Mouse (Mus musculus) midbrain, embryonic 11.5 days (tissue): Measurements from ENCODE around the gene Trim7. TPM values are rescaled to one million over a fixed set of nuclear protein-coding genes. Genes with fewer than 3 reads are reported as not detected.

Source experiments
- ATAC-seq: fragments of 200-750 bp; cut with Nextera tagmentation; 2 replicates; pipeline ENCODE4 v1.8.0; 2017; ENCODE audit warnings: moderate TSS enrichment, moderate library complexity; ENCODE audit not compliant: low FRiP score
- DNase-seq: peaks from one replicate; pipeline ENCODE4 v3.0.0; 2015; ENCODE audit warnings: low spot score; ENCODE audit errors: missing footprints
- H3K27ac ChIP-seq: fragments of 300-500 bp; sonication (generic); 2 replicates; pipeline ENCODE4 v1.5.1; 2014; ENCODE audit warnings: low read depth, low read length
- H3K27me3 ChIP-seq: fragments of 300-500 bp; sonication (generic); 2 replicates; pipeline ENCODE4 v1.6.1; 2014; ENCODE audit warnings: mild to moderate bottlenecking, low read length, moderate library complexity, mixed read lengths; ENCODE audit not compliant: control insufficient read depth, insufficient read depth
- H3K36me3 ChIP-seq: fragments of 300-500 bp; sonication (generic); 2 replicates; pipeline ENCODE4 v1.6.1; 2014; ENCODE audit warnings: mild to moderate bottlenecking, low read length, moderate library complexity, mixed read lengths; ENCODE audit not compliant: control insufficient read depth, insufficient read depth
- H3K4me1 ChIP-seq: fragments of 300-500 bp; sonication (generic); 2 replicates; pipeline ENCODE4 v1.6.1; 2014; ENCODE audit warnings: low read length; ENCODE audit not compliant: control insufficient read depth, insufficient read depth
- H3K4me2 ChIP-seq: fragments of 300-500 bp; sonication (generic); 2 replicates; pipeline ENCODE4 v1.6.1; 2014; ENCODE audit warnings: mild to moderate bottlenecking, moderate library complexity
- H3K4me3 ChIP-seq: fragments of 300-500 bp; sonication (generic); 2 replicates; pipeline ENCODE4 v1.5.1; 2014; ENCODE audit warnings: low read depth, low read length
- H3K9ac ChIP-seq: fragments of 300-500 bp; sonication (generic); 2 replicates; pipeline ENCODE4 v1.6.1; 2014; ENCODE audit warnings: low read length
- H3K9me3 ChIP-seq: fragments of 300-500 bp; sonication (generic); 2 replicates; pipeline ENCODE4 v1.6.1; 2016; ENCODE audit warnings: low read length; ENCODE audit not compliant: control insufficient read depth
- WGBS: fragments of 180-500 bp; shearing (Covaris S2); extraction: QIAGEN DNeasy Blood & Tissue Kit; methylation state at CpG from one replicate; pipeline ENCODE4 v1.1.7; 2014; 5-methylcytosine and 5-hydroxymethylcytosine counted together
- polyA plus RNA-seq: library from polyadenylated mRNA; unstranded; fragments of >200 nt; fragmentation: Nextera tagmentation; extraction: Ambion mirVana; gene quantifications from 2 replicates; pipeline ENCODE4 v1.2.1, GENCODE M21; 2014

Gene Trim7
- polyA plus RNA-seq, 1 experiment from 2014 or later, result 0.40 TPM

DNA sequence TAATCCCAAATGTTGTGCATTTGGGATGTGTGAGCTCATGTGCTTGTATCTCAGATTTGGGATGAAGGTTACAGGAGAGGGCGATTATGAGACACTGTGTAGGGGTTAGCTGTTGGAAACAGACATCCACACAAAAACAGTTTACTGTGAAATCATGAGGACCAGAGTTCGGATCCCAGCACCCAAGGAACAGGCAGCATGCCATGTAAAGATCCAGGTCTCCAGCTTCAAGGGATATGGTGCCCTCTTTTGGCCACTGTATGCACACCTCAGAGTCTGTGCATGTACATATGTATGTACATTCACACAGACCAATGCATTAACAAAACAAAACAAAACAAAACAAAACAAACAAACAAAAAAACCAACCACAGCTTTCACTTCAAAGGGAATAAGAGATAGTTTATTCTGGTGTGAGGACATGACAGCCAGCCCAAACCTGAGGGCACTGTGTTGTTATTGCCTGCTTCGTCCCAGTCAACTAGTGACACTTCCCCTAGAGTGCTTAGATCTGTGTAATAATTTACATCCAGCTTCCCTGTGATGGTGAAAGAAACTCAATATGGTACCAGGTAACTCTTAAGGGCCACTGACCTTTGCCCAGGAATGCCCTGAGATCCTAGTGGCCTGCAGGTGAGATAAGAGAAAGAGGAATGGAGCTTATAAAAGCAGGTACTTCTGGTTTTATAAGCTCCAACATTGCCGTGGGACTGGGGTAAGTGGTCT, 25.5 kb downstream of the Trim7 start:
- no peak overlapping the region for H3K9ac ChIP-seq
- H3K27ac ChIP-seq, result no peak overlapping the region
- peaks cover 3% of the 10 kb centered on the region; the same call in 1 of the 2 replicates for H3K4me1 ChIP-seq
- H3K27me3 ChIP-seq, result no peaks in the 10 kb centered on the region
- H3K4me2 ChIP-seq, result no peak overlapping the region
- no peak overlapping the region for H3K4me3 ChIP-seq
- WGBS, result 87% methylated on average over 4 of the region's 4 CpGs
- no peaks in the 10 kb centered on the region for H3K36me3 ChIP-seq
- H3K9me3 ChIP-seq, result no peaks in the 10 kb centered on the region
- DNase-seq (peak; percentile 62), ATAC-seq (no peak)

- Histone ChIP-seq H3K4me1 (peaks cover 3% of the 10 kb centered on the region; the same call in 1 of the 2 replicates), H3K9ac (no peak overlapping the region), H3K36me3 (no peaks in the 10 kb centered on the region), H3K9me3 (no peaks in the 10 kb centered on the region), H3K4me2 (no peak overlapping the region), H3K4me3 (no peak overlapping the region), H3K27me3 (no peaks in the 10 kb centered on the region), H3K27ac (no peak overlapping the region)
- no peak for ATAC-seq
- 75% methylated on average over 4 of the region's 4 CpGs for WGBS
- DNase-seq, result no peak
Observed at GRCm38 (mm10) chr11:48852190-48852589, 26.2 kb downstream of the Trim7 start.

GRCm38 (mm10) chr11:48852624-48853473, 26.9 kb downstream of the Trim7 start:
- WGBS, result 8% methylated on average over 23 of the region's 23 CpGs
- peak; percentile 47 for ATAC-seq
- Histone ChIP-seq H3K4me3 (peak overlapping the region; percentile 51), H3K4me2 (peak overlapping the region; percentile 87), H3K36me3 (no peaks in the 10 kb centered on the region), H3K9ac (peak overlapping the region; percentile 52), H3K27me3 (no peaks in the 10 kb centered on the region), H3K9me3 (no peaks in the 10 kb centered on the region), H3K4me1 (peaks cover 3% of the 10 kb centered on the region; the same call in 1 of the 2 replicates), H3K27ac (no peak overlapping the region)
- DNase-seq, result no peak

- H3K9ac ChIP-seq, result peak overlapping the region; percentile 52
- WGBS, result under 1% methylated on average over 31 of the region's 31 CpGs
- DNase-seq (peak; percentile 99), ATAC-seq (peak; percentile 79)
- H3K27me3 ChIP-seq, result no peaks in the 10 kb centered on the region; the same call in 1 of the 2 replicates
- peak overlapping the region; percentile 87 for H3K4me2 ChIP-seq
- H3K36me3 ChIP-seq, result no peaks in the 10 kb centered on the region
- H3K9me3 ChIP-seq, result no peaks in the 10 kb centered on the region
- H3K4me1 ChIP-seq, result peaks cover 4% of the 10 kb centered on the region
- H3K27ac ChIP-seq, result no peak overlapping the region
- H3K4me3 ChIP-seq, result peak overlapping the region; percentile 51
Observed at GRCm38 (mm10) chr11:48853474-48854180, 27.7 kb downstream of the Trim7 start.

DNA sequence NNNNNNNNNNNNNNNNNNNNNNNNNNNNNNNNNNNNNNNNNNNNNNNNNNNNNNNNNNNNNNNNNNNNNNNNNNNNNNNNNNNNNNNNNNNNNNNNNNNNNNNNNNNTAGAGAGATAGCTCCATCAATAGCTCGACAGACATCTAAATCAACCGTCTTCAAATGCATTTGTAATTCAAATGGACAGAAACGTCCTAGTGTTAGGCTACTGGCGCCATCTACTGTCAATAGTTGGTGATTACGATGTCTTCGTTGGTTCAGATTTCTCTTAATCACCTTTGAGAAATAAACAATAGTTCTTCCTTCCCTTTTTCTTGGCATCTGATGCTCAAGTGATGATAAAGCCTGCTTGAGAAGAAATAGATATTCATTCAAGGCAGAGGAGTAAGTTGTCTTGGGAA, 33.1 kb downstream of the Trim7 start:
- WGBS, result under 1% methylated on average over 6 of the region's 6 CpGs

DNA sequence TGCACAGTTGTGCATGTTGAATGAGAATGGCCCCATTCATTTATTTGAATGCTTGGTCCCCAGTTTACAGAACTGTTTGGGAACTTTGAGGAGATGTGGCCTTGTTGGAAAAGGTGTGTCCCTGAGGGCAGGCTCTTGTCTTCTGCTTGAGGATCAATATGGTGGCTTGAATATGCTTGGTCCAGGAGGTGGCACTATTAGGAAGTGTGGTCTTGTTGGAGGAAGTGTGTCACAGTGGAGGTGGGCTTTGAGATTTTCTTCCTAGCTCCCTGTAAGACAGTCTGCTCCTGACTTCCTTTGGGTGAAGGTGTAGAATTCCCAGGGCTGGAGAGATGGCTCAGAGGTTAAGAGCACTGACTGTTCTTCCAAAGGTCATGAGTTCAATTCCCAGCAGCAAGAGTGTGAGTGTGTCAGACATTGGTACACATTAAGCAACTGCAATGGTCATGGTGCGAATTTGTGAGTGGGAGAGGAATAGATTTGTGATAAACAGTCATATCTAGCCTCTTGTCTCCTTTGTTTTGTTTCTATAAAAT, 36.9 kb downstream of the Trim7 start:
- 78% methylated on average over 1 of the region's 1 CpGs for WGBS
- Histone ChIP-seq H3K9ac (no peak overlapping the region), H3K27ac (no peak overlapping the region), H3K4me1 (peaks cover 3% of the 10 kb centered on the region), H3K36me3 (no peaks in the 10 kb centered on the region), H3K9me3 (no peaks in the 10 kb centered on the region), H3K27me3 (no peaks in the 10 kb centered on the region; the same call in none of the 2 replicates), H3K4me3 (no peak overlapping the region), H3K4me2 (no peak overlapping the region)
- ATAC-seq (no peak), DNase-seq (peak; percentile 53)

More for the DNA sequence above, 33.1 kb downstream of the Trim7 start:
- no peak overlapping the region; the same call in 1 of the 2 replicates for H3K4me3 ChIP-seq
- no peaks in the 10 kb centered on the region for H3K9me3 ChIP-seq
- H3K4me1 ChIP-seq, result peaks cover 6% of the 10 kb centered on the region
- DNase-seq (peak; percentile 98), ATAC-seq (no peak)
- peak overlapping the region; percentile 45 for H3K4me2 ChIP-seq
- no peaks in the 10 kb centered on the region for H3K36me3 ChIP-seq
- no peaks in the 10 kb centered on the region; the same call in none of the 2 replicates for H3K27me3 ChIP-seq
- H3K9ac ChIP-seq, result no peak overlapping the region
- no peak overlapping the region for H3K27ac ChIP-seq

GRCm38 (mm10) chr11:48863808-48864207, 37.9 kb downstream of the Trim7 start:
- no peak overlapping the region for H3K4me2 ChIP-seq
- H3K9me3 ChIP-seq, result no peaks in the 10 kb centered on the region
- no peak overlapping the region for H3K27ac ChIP-seq
- DNase-seq, result no peak
- H3K9ac ChIP-seq, result no peak overlapping the region
- WGBS, result 92% methylated on average over 3 of the region's 3 CpGs
- ATAC-seq, result no peak
- H3K27me3 ChIP-seq, result no peaks in the 10 kb centered on the region; the same call in 1 of the 2 replicates
- H3K4me1 ChIP-seq, result no peaks in the 10 kb centered on the region; the same call in 1 of the 2 replicates
- no peaks in the 10 kb centered on the region for H3K36me3 ChIP-seq
- no peak overlapping the region for H3K4me3 ChIP-seq

GRCm38 (mm10) chr11:48866481-48866880, 40.5 kb downstream of the Trim7 start:
- no peaks in the 10 kb centered on the region for H3K9me3 ChIP-seq
- DNase-seq (no peak), ATAC-seq (no peak)
- no peak overlapping the region for H3K9ac ChIP-seq
- no peak overlapping the region for H3K27ac ChIP-seq
- H3K4me3 ChIP-seq, result no peak overlapping the region
- H3K4me1 ChIP-seq, result peaks cover 2% of the 10 kb centered on the region; the same call in 1 of the 2 replicates
- 92% methylated on average over 9 of the region's 9 CpGs for WGBS
- no peaks in the 10 kb centered on the region for H3K36me3 ChIP-seq
- no peaks in the 10 kb centered on the region; the same call in 1 of the 2 replicates for H3K27me3 ChIP-seq
- no peak overlapping the region for H3K4me2 ChIP-seq
